ENCODE assay signal across 19 mouse cellular contexts in the genomic region with DNA sequence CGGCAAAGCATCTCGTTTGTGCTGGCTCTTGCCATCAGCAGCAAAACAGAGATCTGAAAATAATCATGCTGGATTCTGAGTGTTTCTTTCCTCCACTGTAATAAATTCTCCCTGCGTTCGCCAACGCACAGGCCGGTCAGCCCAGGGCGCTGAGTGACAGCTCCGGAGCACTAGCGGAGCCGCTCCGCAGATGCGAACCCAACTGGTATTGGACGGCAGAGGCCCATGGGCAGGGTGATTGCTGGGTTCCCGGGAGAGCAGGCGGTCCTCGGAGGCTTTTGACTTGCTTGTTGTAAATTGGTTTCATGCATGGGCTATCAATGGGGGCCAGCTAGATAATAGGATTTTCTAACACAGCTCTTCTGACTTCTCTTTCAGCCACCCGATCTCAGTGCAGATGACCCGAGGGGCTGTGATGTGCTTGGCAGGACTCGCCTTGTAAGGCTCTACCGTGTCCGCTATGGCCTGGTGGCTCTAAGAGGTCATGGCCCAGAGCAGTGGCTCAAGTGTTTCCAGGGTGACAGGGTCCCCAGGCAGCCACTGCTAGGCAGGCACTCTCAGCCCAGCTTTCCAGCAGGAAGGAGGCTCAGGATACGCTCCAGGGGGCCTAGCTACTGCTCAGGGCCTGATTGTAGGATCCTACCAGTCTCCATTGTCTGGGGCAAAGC.
DNase-seq lines count a peak whose midpoint lies in the region; ATAC-seq lines count a peak whose summit lies in the region.
"Had no signal": no experiment of that assay in that cellular context is flagged by ENCODE, and none has a peak within 500 bp of the region (broad histone marks: within the 10 kb centered on the region; RNA-seq: fewer than 3 reads in every experiment).

No protein-coding gene starts in this region.

- H3K9me3 ChIP-seq in kidney, embryonic 16.5 days (ENCODE audit: low read length) = no peaks in the 10 kb centered on the region
- H3K9me3 ChIP-seq in hindbrain, embryonic 13.5 days = no peaks in the 10 kb centered on the region
- H3K9me3 ChIP-seq in midbrain, embryonic 15.5 days = no peaks in the 10 kb centered on the region
- H3K9me3 ChIP-seq: heart, embryonic 13.5 days; limb, embryonic 15.5 days had no signal

- no peak overlapping the region for H3K27ac ChIP-seq in kidney, embryonic 16.5 days (ENCODE audit: low read length)
- 0 out of 2 replicates have a peak overlapping the region, but pooled peaks have one; percentile 8 for H3K27ac ChIP-seq in hindbrain, embryonic 13.5 days
- H3K27ac ChIP-seq in midbrain, embryonic 15.5 days = no peak overlapping the region
- H3K27ac ChIP-seq: heart, embryonic 13.5 days; limb, embryonic 15.5 days had no signal

- 0 out of 2 replicates have a peak overlapping the region, but pooled peaks have one; percentile 6 for H3K4me2 ChIP-seq in kidney, embryonic 16.5 days (replicated peaks; ENCODE audit: low read depth, low read length)
- H3K4me2 ChIP-seq in hindbrain, embryonic 13.5 days = no peak overlapping the region
- H3K4me2 ChIP-seq in midbrain, embryonic 15.5 days = no peak overlapping the region
- H3K4me2 ChIP-seq: heart, embryonic 13.5 days; limb, embryonic 15.5 days had no signal

- H3K4me3 ChIP-seq in kidney, embryonic 16.5 days (ENCODE audit: low read length) = no peak overlapping the region
- H3K4me3 ChIP-seq in hindbrain, embryonic 13.5 days = no peak overlapping the region
- no peak overlapping the region for H3K4me3 ChIP-seq in midbrain, embryonic 15.5 days
- H3K4me3 ChIP-seq: erythroblast, embryonic 14.5 days; heart, embryonic 13.5 days; limb, embryonic 15.5 days had no signal

- no peaks in the 10 kb centered on the region for H3K27me3 ChIP-seq in kidney, embryonic 16.5 days (ENCODE audit: insufficient read depth, low read length)
- no peaks in the 10 kb centered on the region for H3K27me3 ChIP-seq in hindbrain, embryonic 13.5 days
- H3K27me3 ChIP-seq in midbrain, embryonic 15.5 days (replicated peaks) = no peaks in the 10 kb centered on the region
- H3K27me3 ChIP-seq: heart, embryonic 13.5 days; limb, embryonic 15.5 days had no signal

- peaks cover 11% of the 10 kb centered on the region for H3K4me1 ChIP-seq in kidney, embryonic 16.5 days (ENCODE audit: insufficient read depth, low read length)
- peaks cover 10% of the 10 kb centered on the region for H3K4me1 ChIP-seq in hindbrain, embryonic 13.5 days (replicated peaks)
- H3K4me1 ChIP-seq in midbrain, embryonic 15.5 days = peaks cover 9% of the 10 kb centered on the region; the same call in 1 of the 2 replicates
- H3K4me1 ChIP-seq: heart, embryonic 13.5 days; limb, embryonic 15.5 days had no signal

- ATAC-seq in kidney, embryonic 16.5 days (ENCODE audit: low FRiP score, low TSS enrichment) = peak; percentile 67
- no peak for ATAC-seq in hindbrain, embryonic 13.5 days (ENCODE audit: low FRiP score)
- ATAC-seq in midbrain, embryonic 15.5 days (replicated peaks) = peak; percentile 66; the same call in 1 of the 2 replicates
- ATAC-seq in activated CD4-positive, CD25-positive, alpha-beta regulatory T cell, adult 4 months = no peak
- ATAC-seq: forebrain, embryonic 14.5 days; intestine, embryonic 16.5 days had no signal

- 26% methylated on average over 22 of the region's 22 CpGs for WGBS in kidney, embryonic 16.5 days
- 55% methylated on average over 22 of the region's 22 CpGs for WGBS in hindbrain, embryonic 13.5 days
- WGBS in midbrain, embryonic 15.5 days = 36% methylated on average over 22 of the region's 22 CpGs

- H3K36me3 ChIP-seq in kidney, embryonic 16.5 days (ENCODE audit: insufficient read depth, low read length) = no peaks in the 10 kb centered on the region
- no peaks in the 10 kb centered on the region for H3K36me3 ChIP-seq in hindbrain, embryonic 13.5 days
- no peaks in the 10 kb centered on the region for H3K36me3 ChIP-seq in midbrain, embryonic 15.5 days (replicated peaks)
- H3K36me3 ChIP-seq: heart, embryonic 13.5 days; limb, embryonic 15.5 days had no signal

- H3K9ac ChIP-seq in kidney, embryonic 16.5 days (replicated peaks; ENCODE audit: low read length) = no peak overlapping the region
- no peak overlapping the region for H3K9ac ChIP-seq in hindbrain, embryonic 13.5 days
- H3K9ac ChIP-seq in midbrain, embryonic 15.5 days = no peak overlapping the region
- H3K9ac ChIP-seq: heart, embryonic 13.5 days; limb, embryonic 15.5 days had no signal

- DNase-seq in kidney, adult 8-10 months = no peak
- peak; percentile 26 for DNase-seq in embryo, embryonic 10.5 days (ENCODE audit: low spot score)
- no peak for DNase-seq in lung, postnatal 10 days
- DNase-seq: adrenal gland, postnatal 14 days; B cell, adult 2 months; cerebellum, adult 2 months; heart, postnatal 36 days; layer of hippocampus, adult 9-11 months; lung, postnatal 14 days; thymus, adult 18-20 months had no signal

Comparison
In these comparisons a context has a peak if more than half of its experiments do, and no peak if none do; other contexts are left out.
1. ATAC-seq: peak in kidney, embryonic 16.5 days (single experiment) and midbrain, embryonic 15.5 days (single experiment); none in hindbrain, embryonic 13.5 days (single experiment) and activated CD4-positive, CD25-positive, alpha-beta regulatory T cell, adult 4 months (single experiment).